Mouse (Mus musculus): Measurements from ENCODE around the gene Emc7. TPM values are rescaled to one million over a fixed set of nuclear protein-coding genes. Genes with fewer than 3 reads are reported as not detected.

Gene Emc7
- polyA plus RNA-seq, 1 experiment = 6.6 TPM

DNA sequence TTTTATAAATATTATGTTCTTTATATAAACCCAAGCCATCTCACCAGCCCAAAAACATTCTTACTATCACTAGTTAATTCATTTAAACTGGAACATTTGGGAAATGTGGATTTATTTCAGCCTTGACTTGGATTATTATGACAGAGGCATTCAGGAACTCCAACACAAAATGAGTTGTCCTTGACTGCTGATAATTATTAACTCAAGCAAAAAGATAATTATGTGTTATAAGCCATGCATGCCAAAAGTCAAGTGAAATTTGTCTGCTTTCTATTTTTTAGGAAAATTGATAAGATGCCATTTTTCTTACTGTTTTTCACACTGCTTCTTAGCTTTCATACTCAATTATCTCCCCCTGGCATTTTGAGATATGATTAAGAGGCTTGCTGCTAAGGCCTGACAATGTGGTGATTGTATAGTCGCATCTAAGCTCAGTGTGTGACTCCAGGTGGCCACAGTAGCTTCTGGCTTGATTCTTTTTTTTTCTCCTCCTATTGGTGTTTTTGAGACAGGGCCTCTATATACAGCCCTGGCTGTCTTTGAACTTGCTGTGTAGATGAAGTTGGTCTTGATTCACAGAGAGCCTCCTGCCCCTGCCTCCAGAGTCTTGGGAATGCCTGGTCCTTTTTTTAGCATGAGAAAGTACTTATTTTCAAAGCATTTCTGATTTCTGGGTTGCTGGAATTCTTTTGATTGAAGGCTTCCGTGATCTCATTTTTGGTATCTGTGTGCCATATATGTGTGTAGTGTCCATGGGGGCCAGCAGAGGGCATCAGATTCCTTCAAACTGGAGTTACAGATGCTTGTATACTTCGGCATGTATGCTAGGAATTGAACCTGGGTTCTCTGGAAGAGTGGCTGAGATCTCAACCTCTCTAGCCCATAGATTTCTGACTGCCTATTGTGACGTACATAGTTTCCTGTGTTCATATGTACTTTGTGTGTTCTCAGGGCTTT lies 66.0 kb downstream of the Emc7 start:
- H3K4me1 ChIP-seq (ENCODE audit: control insufficient read depth, insufficient read depth, low read length) = no peaks in the 10 kb centered on the region
- TF ChIP-seq CTCF (IDR thresholded peaks at IDR 0.05; ENCODE audit: low read depth, low read length) = no peak
- no peak for TF ChIP-seq POLR2A (IDR thresholded peaks at IDR 0.05; ENCODE audit: insufficient read depth, low read length)
- TF ChIP-seq EP300 (IDR thresholded peaks at IDR 0.05; ENCODE audit: insufficient read depth, low read depth, low read length) = no peak
- H3K9ac ChIP-seq (ENCODE audit: low read depth, poor library complexity, severe bottlenecking) = no peak overlapping the region
- H3K9me3 ChIP-seq (replicated peaks; ENCODE audit: control insufficient read depth, insufficient read depth, low read length, poor library complexity, severe bottlenecking) = no peaks in the 10 kb centered on the region
- no peak overlapping the region for H3K4me3 ChIP-seq (ENCODE audit: low read depth, low read length)
- H3K36me3 ChIP-seq (ENCODE audit: control insufficient read depth, insufficient read depth, low read length, poor library complexity, severe bottlenecking) = no peaks in the 10 kb centered on the region
- H3K27ac ChIP-seq (ENCODE audit: insufficient read depth, low read length) = no peak overlapping the region
- H3K27me3 ChIP-seq (ENCODE audit: control insufficient read depth, insufficient read depth, low read length, poor library complexity, severe bottlenecking) = no peaks in the 10 kb centered on the region

Other genes starting within 250 kb of the Emc7 start
- gene Lpcat4, start 215.5 kb upstream of the Emc7 start, polyA plus RNA-seq (2011; ENCODE audit: insufficient read depth, insufficient read length, low read depth, missing spikeins) = 33.4 and 35.4 TPM in 2 replicates
- not detected in 2 replicates for gene Nutm1, start 195.7 kb upstream of the Emc7 start, polyA plus RNA-seq (2011; ENCODE audit: insufficient read depth, insufficient read length, low read depth, missing spikeins)
- 129 and 130 TPM in 2 replicates for gene Nop10, start 193.1 kb upstream of the Emc7 start, polyA plus RNA-seq (2011; ENCODE audit: insufficient read depth, insufficient read length, low read depth, missing spikeins)
- 31.9 and 32.2 TPM in 2 replicates for gene Slc12a6, start 189.2 kb upstream of the Emc7 start, polyA plus RNA-seq (2011; ENCODE audit: insufficient read depth, insufficient read length, low read depth, missing spikeins)
- gene Gm21985, start 188.7 kb upstream of the Emc7 start, polyA plus RNA-seq (2011; ENCODE audit: insufficient read depth, insufficient read length, low read depth, missing spikeins) = 2.2 and 2.3 TPM in 2 replicates
- gene Emc4, start 87.0 kb upstream of the Emc7 start, polyA plus RNA-seq (2011; ENCODE audit: insufficient read depth, insufficient read length, low read depth, missing spikeins) = 53.4 and 66.7 TPM in 2 replicates
- 47.1 and 51.5 TPM in 2 replicates for gene Katnbl1, start 75.8 kb upstream of the Emc7 start, polyA plus RNA-seq (2011; ENCODE audit: insufficient read depth, insufficient read length, low read depth, missing spikeins)
- gene Chrm5, start 25.8 kb downstream of the Emc7 start, polyA plus RNA-seq (2011; ENCODE audit: insufficient read depth, insufficient read length, low read depth, missing spikeins) = not detected in 2 replicates
- 10.7 and 16.2 TPM in 2 replicates for gene Aven, start 38.0 kb downstream of the Emc7 start, polyA plus RNA-seq (2011; ENCODE audit: insufficient read depth, insufficient read length, low read depth, missing spikeins)

Measured in ES-Bruce4 (cell line).